Mouse (Mus musculus) frontal cortex, postnatal 25 days (tissue): ENCODE results near the gene Cpne7.

ENCODE experiments used
- DNase-seq, 2 experiments: peaks; one replicate each; pipeline ENCODE4 v3.0.0; 2022; ENCODE audit warnings: low spot score in 2 of 2

The Cpne7 gene

GRCm38 (mm10) chr8:123114644-123115043 lies 2.5 kb upstream of the Cpne7 start:
- DNase-seq = no peak

DNA sequence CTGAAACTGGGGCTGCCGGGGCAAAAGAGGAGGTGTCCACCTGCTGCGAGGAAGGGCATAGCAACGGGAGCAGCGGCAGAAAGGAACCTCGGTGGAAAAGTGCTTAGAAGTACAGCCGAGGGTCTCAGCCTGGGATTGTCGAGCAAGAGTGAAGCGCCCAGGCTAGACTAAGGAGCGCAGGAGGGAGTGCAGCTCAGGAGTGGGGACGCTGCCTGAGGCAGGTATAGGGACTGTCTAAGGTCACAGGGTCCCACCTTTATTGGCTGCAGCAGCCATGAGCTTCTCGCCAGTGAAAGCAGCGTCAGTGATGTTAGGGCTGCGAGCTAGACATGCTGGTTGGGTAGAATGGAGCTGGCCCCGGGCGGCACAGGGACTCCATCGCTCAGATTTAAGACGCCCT lies 570 bp downstream of the Cpne7 start:
- no peak for DNase-seq

GRCm38 (mm10) chr8:123122059-123122458 lies 4.9 kb downstream of the Cpne7 start:
- DNase-seq = no peak

GRCm38 (mm10) chr8:123122670-123123069 lies 5.5 kb downstream of the Cpne7 start:
- DNase-seq = no peak

DNA sequence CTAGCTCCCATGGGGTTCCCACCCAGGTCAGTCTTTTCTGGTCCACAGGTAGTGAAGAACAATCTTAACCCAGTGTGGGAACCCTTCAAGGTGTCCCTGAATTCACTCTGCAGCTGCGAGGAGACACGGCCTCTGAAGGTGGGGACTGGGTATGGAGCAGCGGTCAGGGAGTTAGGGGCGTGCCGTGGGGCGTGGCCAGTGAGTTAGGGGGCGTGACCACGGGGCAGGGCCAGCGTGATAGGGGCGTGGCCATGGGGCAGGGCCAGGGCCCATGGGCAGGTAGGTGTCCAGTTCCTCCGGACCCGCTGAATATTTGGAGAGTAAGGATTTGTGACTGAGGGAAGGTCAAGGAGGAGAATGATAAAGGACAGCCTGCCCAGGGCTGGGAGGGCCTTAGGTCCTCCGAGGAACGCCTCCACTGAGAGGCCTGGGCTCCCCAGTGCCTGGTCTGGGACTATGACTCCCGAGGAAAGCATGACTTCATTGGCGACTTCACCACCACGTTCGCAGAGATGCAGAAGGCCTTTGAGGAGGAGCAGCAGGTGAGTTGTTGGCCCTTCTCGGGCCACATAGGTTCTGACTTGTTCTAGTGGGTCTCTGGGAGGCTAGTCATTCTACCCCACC lies 9.1 kb downstream of the Cpne7 start:
- DNase-seq = no peak

DNA sequence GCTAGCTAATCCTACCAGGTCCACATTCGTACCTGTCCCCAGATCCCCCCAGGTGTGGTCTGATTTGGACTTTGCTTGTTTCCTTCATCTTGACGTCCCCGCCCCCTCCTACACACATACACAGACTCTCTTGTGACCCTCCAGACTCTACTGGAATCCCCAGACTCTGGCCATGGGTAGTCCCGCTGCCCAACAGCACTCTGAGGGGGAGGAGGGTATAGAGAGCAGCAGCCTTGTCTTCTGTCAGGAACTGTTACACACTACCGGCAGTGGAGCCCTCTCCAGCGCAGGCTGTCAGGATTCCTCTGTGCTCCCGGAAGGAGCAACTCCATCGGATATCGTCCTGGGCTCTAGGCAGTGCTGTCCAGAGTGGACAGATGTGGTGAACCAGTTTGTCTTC lies 13.9 kb downstream of the Cpne7 start:
- DNase-seq = no peak

- DNase-seq = no peak
Measured at GRCm38 (mm10) chr8:123132953-123133352, 15.8 kb downstream of the Cpne7 start.

DNA sequence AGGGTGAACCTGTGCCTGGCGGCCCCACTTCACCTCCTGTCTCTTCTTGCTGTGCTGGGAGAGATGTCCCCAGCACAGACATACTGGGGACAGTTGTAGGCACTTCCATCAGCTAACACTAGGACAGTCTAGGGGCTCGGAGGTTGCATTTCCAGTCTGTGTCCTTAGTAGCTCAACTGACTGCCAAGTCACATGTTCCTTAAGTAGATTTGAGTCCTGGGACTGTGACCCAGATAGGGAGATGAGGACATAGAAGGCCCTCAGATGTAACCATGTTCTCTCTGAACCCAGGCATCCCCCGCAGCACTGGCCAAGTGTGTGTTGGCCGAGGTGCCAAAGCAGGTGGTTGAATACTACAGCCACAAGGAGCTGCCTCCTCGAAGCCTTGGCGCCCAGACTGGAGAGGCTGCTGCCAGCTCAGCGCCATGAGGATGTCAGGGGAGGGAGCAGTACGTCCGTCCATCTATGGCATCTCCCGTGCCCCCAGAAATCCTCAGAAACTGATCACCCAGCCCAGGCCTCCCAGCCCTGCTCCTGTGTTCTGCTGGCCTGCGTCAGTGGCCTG lies 17.1 kb downstream of the Cpne7 start:
- DNase-seq = no peak

- no peak for DNase-seq
Measured at GRCm38 (mm10) chr8:123135406-123135805, 18.2 kb downstream of the Cpne7 start.

- no peak for DNase-seq
Measured at GRCm38 (mm10) chr8:123135806-123136205, 18.6 kb downstream of the Cpne7 start.

DNA sequence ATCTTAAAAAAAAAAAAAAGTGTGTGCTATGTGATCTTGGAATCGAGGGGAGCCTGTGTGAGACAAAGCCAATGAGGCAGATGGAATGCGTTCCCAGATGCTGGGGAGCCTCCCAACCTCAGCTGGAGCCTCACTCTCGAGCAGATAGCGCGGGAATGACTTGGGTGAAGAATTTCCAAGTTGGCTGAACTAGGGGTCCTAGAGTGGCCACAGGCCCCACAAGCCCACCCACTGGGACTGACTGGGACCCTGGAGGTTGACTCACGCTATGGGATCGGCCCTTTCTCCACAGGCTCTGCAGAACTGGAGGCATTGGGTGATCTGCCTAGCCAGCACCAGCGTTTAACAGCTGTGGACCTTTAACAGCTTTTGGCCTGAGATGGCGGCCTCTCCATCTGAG lies 19.1 kb downstream of the Cpne7 start:
- no peak for DNase-seq

GRCm38 (mm10) chr8:123137645-123138077 lies 20.5 kb downstream of the Cpne7 start:
- peak in 1 of 2 experiments; percentile 39 for DNase-seq

DNA sequence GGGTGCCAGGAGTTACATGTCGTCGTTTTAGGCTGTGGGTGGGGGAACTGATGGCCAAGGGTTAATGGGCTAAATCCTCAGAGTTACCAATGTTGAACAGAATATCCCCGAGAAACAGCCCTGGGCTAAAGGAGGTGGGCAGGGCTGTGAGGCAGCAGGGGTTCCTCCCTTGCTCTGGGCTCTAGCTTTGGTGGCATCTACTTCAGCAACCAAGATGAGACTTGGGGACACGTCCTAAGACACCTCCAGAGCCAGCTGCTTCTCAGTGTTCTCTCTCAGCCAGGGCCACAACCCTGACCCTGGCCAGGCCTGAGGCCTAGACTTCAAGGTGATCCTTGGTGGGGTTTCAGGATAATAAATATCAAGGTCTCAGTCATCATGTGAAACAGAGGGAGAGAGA lies 21.6 kb downstream of the Cpne7 start:
- no peak for DNase-seq

DNA sequence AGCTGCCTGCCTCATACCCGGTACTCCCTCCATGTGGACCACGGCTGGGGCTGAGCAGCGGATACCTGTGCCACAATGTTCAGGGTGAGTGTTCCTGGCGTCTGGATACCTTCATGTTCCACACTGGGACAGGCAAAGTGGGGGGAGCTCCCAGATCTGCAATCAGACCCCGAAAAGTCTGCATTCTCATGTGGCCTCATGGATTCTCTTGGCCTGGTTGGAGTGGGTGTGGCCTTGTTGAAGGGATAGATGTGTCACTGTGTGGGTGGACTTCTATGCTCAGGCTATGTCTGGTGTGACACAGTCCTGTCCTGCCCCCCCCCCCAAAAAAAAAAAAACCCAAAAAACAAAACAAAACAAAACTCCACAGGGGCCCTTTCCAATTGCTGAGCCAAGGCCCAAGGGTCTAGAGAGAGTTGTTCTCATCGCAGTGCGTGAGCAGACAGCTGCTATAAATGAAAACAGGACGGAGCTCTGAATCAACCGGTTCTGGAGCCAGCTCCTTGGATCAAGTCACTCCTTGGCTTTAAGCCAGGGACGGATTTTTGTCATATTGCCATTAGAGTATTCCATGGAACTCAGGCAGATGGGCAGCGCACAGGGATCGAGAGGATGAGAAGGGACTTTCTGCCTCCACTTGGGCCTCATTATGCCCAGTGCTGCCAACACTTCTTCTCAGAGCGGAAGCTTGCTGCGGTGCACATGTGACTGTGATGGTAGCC lies 24.7 kb downstream of the Cpne7 start:
- DNase-seq = no peak

GRCm38 (mm10) chr8:123145279-123145678 lies 28.1 kb downstream of the Cpne7 start:
- no peak for DNase-seq

DNA sequence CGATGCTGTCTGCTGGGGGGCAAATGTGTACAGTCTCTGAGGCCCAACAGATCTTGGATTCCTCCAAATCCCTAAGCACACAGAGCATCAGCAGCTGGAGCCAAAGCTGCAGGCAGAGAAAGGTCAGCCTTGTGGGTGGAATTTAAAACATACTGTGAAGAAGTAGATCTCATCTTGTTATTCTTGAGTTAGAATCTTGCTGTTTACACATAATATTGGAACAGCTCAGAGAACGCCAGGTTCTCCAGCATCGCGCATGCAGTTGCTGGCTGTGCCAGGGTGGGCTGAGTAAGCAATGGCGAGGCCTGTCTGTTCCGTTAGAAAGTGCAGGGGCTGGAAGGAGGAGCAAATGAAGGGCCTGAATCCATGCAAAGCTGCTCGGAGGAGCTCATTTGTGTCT lies 29.2 kb downstream of the Cpne7 start:
- DNase-seq = no peak

DNA sequence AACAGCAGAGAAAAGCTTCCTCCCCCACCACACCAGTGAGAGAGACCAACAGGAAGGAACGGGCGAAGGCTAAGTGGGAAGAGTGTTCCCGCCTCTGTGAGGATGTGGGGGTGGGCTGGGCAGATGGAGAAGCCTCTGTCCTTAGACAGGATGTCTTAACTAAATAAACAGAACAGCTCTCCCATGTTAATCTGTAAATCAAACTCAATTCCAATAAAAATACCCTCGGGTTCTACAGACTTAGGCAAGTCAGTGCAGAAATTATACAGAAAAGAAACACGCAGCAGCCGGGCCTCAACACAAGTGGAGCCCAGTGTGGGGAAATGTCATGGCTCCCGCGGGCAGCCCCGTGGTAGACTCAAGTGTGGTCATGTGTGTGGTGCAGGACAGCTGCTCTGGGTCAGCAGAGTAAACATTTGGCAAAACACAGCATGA lies 33.6 kb downstream of the Cpne7 start:
- DNase-seq = no peak

DNA sequence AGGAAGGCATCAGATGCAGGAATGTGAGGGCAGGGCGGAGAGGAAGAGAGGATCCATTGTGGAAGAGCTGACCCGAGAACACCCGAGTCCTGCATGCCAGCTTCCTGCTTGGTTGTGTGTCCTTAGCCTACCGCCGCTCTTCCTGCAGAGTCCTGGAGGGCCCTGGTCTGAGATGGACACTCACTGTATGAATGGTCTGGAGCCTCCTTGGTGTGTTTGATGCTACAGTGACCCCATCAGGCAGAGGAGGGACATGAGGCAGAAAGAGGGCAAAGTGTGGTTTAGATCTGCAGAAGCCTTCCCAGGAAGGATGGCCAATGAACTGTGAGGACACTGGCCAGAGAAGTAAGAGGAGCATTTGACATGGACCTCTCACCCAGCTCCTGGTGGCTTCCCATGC lies 38.0 kb downstream of the Cpne7 start:
- DNase-seq = no peak

- DNase-seq = no peak
Measured at GRCm38 (mm10) chr8:123156070-123156773, 39.0 kb downstream of the Cpne7 start.

DNA sequence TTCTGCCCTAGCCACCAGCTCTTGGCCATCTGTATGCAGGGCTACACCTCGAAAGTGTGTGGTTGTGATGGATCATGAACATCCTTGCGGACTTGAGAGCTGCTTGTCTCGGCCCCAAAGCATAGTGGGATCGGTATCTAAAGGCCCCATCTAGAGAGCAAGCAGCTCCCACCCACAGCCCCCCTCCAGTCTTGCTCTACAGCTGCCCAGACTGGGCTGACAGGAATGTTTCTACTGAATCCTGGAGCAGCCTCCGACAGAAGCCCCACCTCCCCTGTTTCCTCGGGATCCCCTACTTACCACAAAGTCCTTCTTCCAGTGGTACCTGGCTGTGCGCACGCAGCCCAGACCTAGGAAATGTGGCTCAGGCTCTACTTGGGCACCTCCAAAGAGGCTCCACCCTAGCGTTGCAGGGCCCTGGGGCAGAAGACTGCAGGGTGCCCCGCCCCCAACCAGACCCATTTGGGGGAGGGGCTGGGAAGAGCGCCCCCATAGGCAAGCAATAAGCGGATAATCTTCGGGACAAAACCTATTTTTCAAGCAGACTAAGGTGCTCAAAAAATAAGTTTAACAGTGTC lies 40.8 kb downstream of the Cpne7 start, which contains the start of gene Sult5a1:
Sult5a1 (minus strand) TSS at position 428 of the 578 bp plus-strand sequence.
- no peak for DNase-seq

- DNase-seq = no peak
Measured at GRCm38 (mm10) chr8:123181391-123181790, 64.2 kb downstream of the Cpne7 start.
